Mouse (Mus musculus) hindbrain, embryonic 12.5 days (tissue): ENCODE measurements around the gene Csf2rb2. TPM values are rescaled to one million over a fixed set of nuclear protein-coding genes. Genes with fewer than 3 reads are reported as not detected.

Source experiments
- ATAC-seq: fragments of 200-750 bp; cut with Nextera tagmentation; 2 replicates; pipeline ENCODE4 v1.8.0; 2017; ENCODE audit warnings: moderate TSS enrichment; ENCODE audit not compliant: low FRiP score
- H3K27ac ChIP-seq: fragments of 300-500 bp; sonication (generic); 2 replicates; pipeline ENCODE4 v1.5.1; 2016; ENCODE audit warnings: mild to moderate bottlenecking
- H3K27me3 ChIP-seq: fragments of 300-500 bp; sonication (generic); 2 replicates; pipeline ENCODE4 v1.6.1; 2016; ENCODE audit warnings: mild to moderate bottlenecking
- H3K36me3 ChIP-seq: fragments of 300-500 bp; sonication (generic); 2 replicates; pipeline ENCODE4 v1.6.1; 2016; ENCODE audit warnings: mild to moderate bottlenecking
- H3K4me1 ChIP-seq: fragments of 300-500 bp; sonication (generic); 2 replicates; pipeline ENCODE4 v1.6.1; 2016
- H3K4me2 ChIP-seq: fragments of 300-500 bp; sonication (generic); replicated peaks from 2 replicates; pipeline ENCODE4 v1.6.1; 2016; ENCODE audit warnings: mild to moderate bottlenecking
- H3K4me3 ChIP-seq: fragments of 300-500 bp; sonication (generic); 2 replicates; pipeline ENCODE4 v1.5.1; 2016; ENCODE audit warnings: mild to moderate bottlenecking
- H3K9ac ChIP-seq: fragments of 300-500 bp; sonication (generic); 2 replicates; pipeline ENCODE4 v1.6.1; 2016; ENCODE audit warnings: mild to moderate bottlenecking, moderate library complexity
- H3K9me3 ChIP-seq: fragments of 300-500 bp; sonication (generic); replicated peaks from 2 replicates; pipeline ENCODE4 v1.6.1; 2016; ENCODE audit warnings: mild to moderate bottlenecking
- WGBS: fragments of 180-500 bp; shearing (Covaris S2); methylation state at CpG from one replicate; pipeline ENCODE4 v1.1.7; 2016; 5-methylcytosine and 5-hydroxymethylcytosine counted together
- microRNA-seq: library from miRNA; unstranded; fragments of <30 nt; microRNA quantifications from one replicate; pipeline ENCODE4, GENCODE M21; 2017
- polyA plus RNA-seq: library from polyadenylated mRNA; unstranded; fragments of >200 nt; fragmentation: Nextera tagmentation; extraction: Ambion mirVana; gene quantifications from 2 replicates; pipeline ENCODE4 v1.2.1, GENCODE M21; 2016

Csf2rb2 gene
- polyA plus RNA-seq, 1 experiment from 2014 or later: 0.28 TPM

- Histone ChIP-seq H3K27me3 (no peaks in the 10 kb centered on the region; the same call in none of the 2 replicates), H3K27ac (no peak overlapping the region), H3K4me3 (no peak overlapping the region), H3K9ac (no peak overlapping the region), H3K9me3 (no peaks in the 10 kb centered on the region), H3K36me3 (no peaks in the 10 kb centered on the region), H3K4me2 (no peak overlapping the region), H3K4me1 (no peaks in the 10 kb centered on the region; the same call in 1 of the 2 replicates)
- no peak for ATAC-seq
- 70% methylated on average over 6 of the region's 6 CpGs for WGBS
These were observed 61.7 kb downstream of the Csf2rb2 start for GRCm38 (mm10) chr15:78243774-78244173.

- H3K9me3 ChIP-seq: no peaks in the 10 kb centered on the region
- H3K27ac ChIP-seq: no peak overlapping the region
- H3K36me3 ChIP-seq: no peaks in the 10 kb centered on the region
- H3K4me2 ChIP-seq: no peak overlapping the region
- no peak overlapping the region for H3K9ac ChIP-seq
- WGBS: 82% methylated on average over 8 of the region's 8 CpGs
- H3K4me3 ChIP-seq: no peak overlapping the region
- H3K4me1 ChIP-seq: no peaks in the 10 kb centered on the region; the same call in 1 of the 2 replicates
- no peak for ATAC-seq
- no peaks in the 10 kb centered on the region; the same call in 1 of the 2 replicates for H3K27me3 ChIP-seq
These were observed 62.5 kb downstream of the Csf2rb2 start for GRCm38 (mm10) chr15:78243061-78243460.

GRCm38 (mm10) chr15:78241335-78241734 lies 64.2 kb downstream of the Csf2rb2 start:
- Histone ChIP-seq H3K9ac (no peak overlapping the region), H3K27me3 (no peaks in the 10 kb centered on the region; the same call in 1 of the 2 replicates), H3K9me3 (no peaks in the 10 kb centered on the region), H3K27ac (no peak overlapping the region), H3K4me1 (no peaks in the 10 kb centered on the region; the same call in 1 of the 2 replicates), H3K4me2 (no peak overlapping the region), H3K36me3 (no peaks in the 10 kb centered on the region), H3K4me3 (no peak overlapping the region)
- WGBS: 53% methylated on average over 11 of the region's 11 CpGs
- no peak for ATAC-seq

- H3K27me3 ChIP-seq: no peaks in the 10 kb centered on the region; the same call in 1 of the 2 replicates
- WGBS: 80% methylated on average over 14 of the region's 14 CpGs
- no peak overlapping the region for H3K4me2 ChIP-seq
- H3K4me1 ChIP-seq: no peaks in the 10 kb centered on the region; the same call in 1 of the 2 replicates
- no peak overlapping the region for H3K9ac ChIP-seq
- no peak overlapping the region for H3K4me3 ChIP-seq
- H3K9me3 ChIP-seq: no peaks in the 10 kb centered on the region
- H3K27ac ChIP-seq: no peak overlapping the region
- H3K36me3 ChIP-seq: no peaks in the 10 kb centered on the region
- ATAC-seq: no peak
These were observed 65.4 kb downstream of the Csf2rb2 start for GRCm38 (mm10) chr15:78239956-78240617.

- WGBS: 27% methylated on average over 10 of the region's 10 CpGs
- no peak for ATAC-seq
These were observed 66.1 kb downstream of the Csf2rb2 start for GRCm38 (mm10) chr15:78239453-78239852.

GRCm38 (mm10) chr15:78234823-78235509 lies 70.6 kb downstream of the Csf2rb2 start:
- ATAC-seq: no peak
- Histone ChIP-seq H3K4me2 (no peak overlapping the region), H3K36me3 (no peaks in the 10 kb centered on the region), H3K9ac (no peak overlapping the region), H3K4me3 (no peak overlapping the region), H3K27ac (no peak overlapping the region), H3K4me1 (peaks cover 8% of the 10 kb centered on the region), H3K9me3 (no peaks in the 10 kb centered on the region), H3K27me3 (peaks cover 2% of the 10 kb centered on the region; the same call in 1 of the 2 replicates)
- 69% methylated on average over 5 of the region's 5 CpGs for WGBS

More at GRCm38 (mm10) chr15:78239453-78239852, 66.1 kb downstream of the Csf2rb2 start:
- Histone ChIP-seq H3K4me3 (no peak overlapping the region), H3K4me2 (no peak overlapping the region), H3K9me3 (no peaks in the 10 kb centered on the region), H3K4me1 (no peaks in the 10 kb centered on the region; the same call in 1 of the 2 replicates), H3K36me3 (no peaks in the 10 kb centered on the region), H3K27ac (no peak overlapping the region), H3K9ac (no peak overlapping the region), H3K27me3 (peaks cover 2% of the 10 kb centered on the region; the same call in 1 of the 2 replicates)

Small RNA genes lying within 50 kb of the gene (microRNA-seq; reads per million reads assigned to microRNA genes)
- gene Mir7676-1: not detected
- not detected for gene Mir7676-2

Other genes with a start within 250 kb of the Csf2rb2 start
- gene Cacng2, start 185.7 kb downstream of the Csf2rb2 start, polyA plus RNA-seq: 4.2 and 4.6 TPM in 2 replicates
- gene Ift27, start 131.6 kb downstream of the Csf2rb2 start, polyA plus RNA-seq: 87.8 and 99.9 TPM in 2 replicates
- 4.2 and 10.2 TPM in 2 replicates for gene Pvalb, start 99.3 kb downstream of the Csf2rb2 start, polyA plus RNA-seq
- 3.9 and 5.4 TPM in 2 replicates for gene Ncf4, start 60.9 kb downstream of the Csf2rb2 start, polyA plus RNA-seq
- 1.7 and 2.1 TPM in 2 replicates for gene Csf2rb, start 20.0 kb upstream of the Csf2rb2 start, polyA plus RNA-seq
- not detected in 2 replicates for gene Tex33, start 90.2 kb upstream of the Csf2rb2 start, polyA plus RNA-seq
- 7.0 and 9.3 TPM in 2 replicates for gene Tst, start 100.2 kb upstream of the Csf2rb2 start, polyA plus RNA-seq
- 1.7 and 1.8 TPM in 2 replicates for gene Mpst, start 100.7 kb upstream of the Csf2rb2 start, polyA plus RNA-seq
- 79.8 and 85.2 TPM in 2 replicates for gene Kctd17, start 122.8 kb upstream of the Csf2rb2 start, polyA plus RNA-seq
- gene Tmprss6, start 162.9 kb upstream of the Csf2rb2 start, polyA plus RNA-seq: 0.14 TPM in 1 of 2 replicates, not detected in the other
- gene Il2rb, start 189.6 kb upstream of the Csf2rb2 start, polyA plus RNA-seq: 0.07 and 0.14 TPM in 2 replicates
- 11.6 and 13.0 TPM in 2 replicates for gene C1qtnf6, start 225.7 kb upstream of the Csf2rb2 start, polyA plus RNA-seq
- gene Sstr3, start 239.0 kb upstream of the Csf2rb2 start, polyA plus RNA-seq: 0.09 and 0.57 TPM in 2 replicates